Mouse (Mus musculus) kidney, embryonic 16.5 days (tissue): Measurements from ENCODE around the gene Zfp467. TPM values are rescaled to one million over a fixed set of nuclear protein-coding genes. Genes with fewer than 3 reads are reported as not detected.

Experiments
- ATAC-seq: fragments of 200-750 bp; cut with Nextera tagmentation; 2 replicates; pipeline ENCODE4 v1.8.0; 2017; ENCODE audit warnings: moderate TSS enrichment; ENCODE audit not compliant: low FRiP score, low TSS enrichment
- H3K27ac ChIP-seq: fragments of 300-500 bp; sonication (generic); 2 replicates; pipeline ENCODE4 v1.5.1; 2014; ENCODE audit warnings: low read length
- H3K27me3 ChIP-seq: fragments of 300-500 bp; sonication (generic); 2 replicates; pipeline ENCODE4 v1.6.1; 2014; ENCODE audit warnings: low read length, control low read depth, mixed read lengths; ENCODE audit not compliant: insufficient read depth
- H3K36me3 ChIP-seq: fragments of 300-500 bp; sonication (generic); 2 replicates; pipeline ENCODE4 v1.6.1; 2014; ENCODE audit warnings: low read length, control low read depth, mixed read lengths; ENCODE audit not compliant: insufficient read depth
- H3K4me1 ChIP-seq: fragments of 300-500 bp; sonication (generic); 2 replicates; pipeline ENCODE4 v1.6.1; 2014; ENCODE audit warnings: low read length, control low read depth, mixed read lengths; ENCODE audit not compliant: insufficient read depth
- H3K4me2 ChIP-seq: fragments of 300-500 bp; sonication (generic); replicated peaks from 2 replicates; pipeline ENCODE4 v1.6.1; 2014; ENCODE audit warnings: low read depth, low read length
- H3K4me3 ChIP-seq: fragments of 300-500 bp; sonication (generic); 2 replicates; pipeline ENCODE4 v1.5.1; 2014; ENCODE audit warnings: mild to moderate bottlenecking, low read length
- H3K9ac ChIP-seq: fragments of 300-500 bp; sonication (generic); replicated peaks from 2 replicates; pipeline ENCODE4 v1.6.1; 2014; ENCODE audit warnings: low read length
- H3K9me3 ChIP-seq: fragments of 300-500 bp; sonication (generic); 2 replicates; pipeline ENCODE4 v1.6.1; 2016; ENCODE audit warnings: low read length, control low read depth
- WGBS: fragments of 180-500 bp; shearing (Covaris S2); extraction: QIAGEN DNeasy Blood & Tissue Kit; methylation state at CpG from one replicate; pipeline ENCODE4 v1.1.7; 2014; 5-methylcytosine and 5-hydroxymethylcytosine counted together
- polyA plus RNA-seq: library from polyadenylated mRNA; unstranded; fragments of >200 nt; fragmentation: Nextera tagmentation; extraction: Ambion mirVana; gene quantifications from 2 replicates; pipeline ENCODE4 v1.2.1, GENCODE M21; 2015

Zfp467 gene
- polyA plus RNA-seq, 1 experiment from 2014 or later = 32.0 TPM

DNA sequence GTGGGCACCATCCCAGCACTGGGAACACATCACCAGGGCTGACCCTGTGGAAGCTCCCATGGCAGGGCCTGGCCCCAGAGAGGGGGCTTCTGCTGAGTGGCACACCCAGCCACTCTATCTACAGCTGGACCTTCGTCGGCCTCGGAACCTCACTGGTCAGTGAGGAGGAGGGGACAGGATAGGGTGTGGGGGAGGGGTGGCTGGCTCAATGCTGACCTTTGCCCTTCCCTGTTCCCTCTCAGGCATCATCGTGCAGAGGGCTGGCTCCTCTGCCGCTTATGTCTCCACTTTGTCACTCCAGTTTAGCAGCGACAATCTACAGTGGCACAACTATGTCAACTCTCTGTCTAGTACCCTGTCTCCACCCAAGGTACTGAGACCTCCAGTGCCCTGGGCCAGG, 21.1 kb upstream of the Zfp467 start:
- Histone ChIP-seq H3K4me3 (no peak overlapping the region), H3K36me3 (no peaks in the 10 kb centered on the region), H3K9me3 (no peaks in the 10 kb centered on the region), H3K4me2 (no peak overlapping the region), H3K4me1 (no peaks in the 10 kb centered on the region), H3K9ac (no peak overlapping the region), H3K27me3 (no peaks in the 10 kb centered on the region), H3K27ac (no peak overlapping the region)
- ATAC-seq = peak; percentile 22; the same call in 1 of the 2 replicates
- 28% methylated on average over 6 of the region's 6 CpGs for WGBS

DNA sequence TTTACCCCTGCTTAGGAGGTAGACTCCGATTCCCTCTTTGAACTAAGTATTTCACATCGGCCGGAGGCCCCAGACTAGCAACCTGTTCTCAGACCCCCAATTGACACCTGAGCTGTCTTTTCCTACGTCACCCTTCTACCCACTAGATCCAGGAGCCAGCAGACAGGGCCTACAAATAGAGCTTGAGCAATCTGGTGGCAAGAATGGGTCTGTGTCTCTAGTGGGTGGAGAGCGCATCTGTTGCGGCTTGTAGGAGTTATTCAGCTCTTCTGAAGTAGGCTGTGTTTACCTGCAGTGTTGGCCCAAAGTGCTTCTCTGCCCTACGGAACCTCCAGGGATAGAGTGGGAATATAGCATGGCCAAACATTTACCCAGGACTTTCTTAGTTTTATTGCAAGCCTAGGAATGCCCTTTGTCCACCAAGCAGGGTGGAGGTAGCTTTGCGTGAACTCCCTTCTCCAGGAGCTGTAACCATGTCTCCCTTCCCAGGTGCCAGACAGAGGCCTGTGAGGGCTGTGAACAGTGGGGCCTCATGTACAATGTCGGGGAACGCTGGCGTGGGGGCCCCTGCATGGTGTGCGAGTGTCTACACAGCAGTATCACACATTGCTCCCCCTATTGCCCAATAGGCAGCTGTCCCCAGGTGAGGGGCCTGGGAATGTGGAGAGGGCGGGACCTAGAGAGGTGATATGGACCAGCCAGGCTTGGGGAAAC, 19.5 kb upstream of the Zfp467 start:
- H3K9me3 ChIP-seq = no peaks in the 10 kb centered on the region
- H3K27ac ChIP-seq = no peak overlapping the region
- ATAC-seq = 0 out of 2 replicates have a peak, but pooled peaks have one; percentile 17
- no peak overlapping the region for H3K4me2 ChIP-seq
- 90% methylated on average over 13 of the region's 13 CpGs for WGBS
- H3K36me3 ChIP-seq = no peaks in the 10 kb centered on the region
- H3K27me3 ChIP-seq = no peaks in the 10 kb centered on the region
- H3K4me3 ChIP-seq = no peak overlapping the region
- no peak overlapping the region for H3K9ac ChIP-seq
- no peaks in the 10 kb centered on the region for H3K4me1 ChIP-seq

DNA sequence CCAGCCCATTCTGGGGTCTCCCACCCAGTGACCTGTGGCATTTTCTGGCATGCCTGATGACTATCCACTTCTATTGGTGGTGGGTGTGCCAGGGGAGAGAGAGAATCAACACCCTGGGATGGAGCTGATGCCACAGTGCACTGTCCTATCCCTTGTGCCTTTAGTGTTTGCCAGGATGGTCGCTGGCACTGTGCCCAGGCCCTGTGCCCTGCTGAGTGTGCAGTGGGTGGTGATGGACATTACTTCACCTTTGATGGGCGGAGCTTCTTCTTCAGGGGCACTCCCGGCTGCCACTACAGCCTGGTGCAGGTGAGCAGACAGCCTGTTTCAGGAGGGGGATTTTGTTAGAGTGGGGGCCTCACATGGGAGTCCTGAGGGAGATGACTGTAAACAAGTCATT, 7.1 kb upstream of the Zfp467 start:
- ATAC-seq = no peak
- H3K27me3 ChIP-seq = no peaks in the 10 kb centered on the region
- no peak overlapping the region for H3K4me3 ChIP-seq
- no peak overlapping the region for H3K9ac ChIP-seq
- H3K27ac ChIP-seq = no peak overlapping the region
- no peak overlapping the region for H3K4me2 ChIP-seq
- no peaks in the 10 kb centered on the region for H3K36me3 ChIP-seq
- 72% methylated on average over 3 of the region's 3 CpGs for WGBS
- no peaks in the 10 kb centered on the region for H3K9me3 ChIP-seq
- 0 out of 2 replicates have a peak, but pooled peaks cover 3% of the 10 kb centered on the region for H3K4me1 ChIP-seq

DNA sequence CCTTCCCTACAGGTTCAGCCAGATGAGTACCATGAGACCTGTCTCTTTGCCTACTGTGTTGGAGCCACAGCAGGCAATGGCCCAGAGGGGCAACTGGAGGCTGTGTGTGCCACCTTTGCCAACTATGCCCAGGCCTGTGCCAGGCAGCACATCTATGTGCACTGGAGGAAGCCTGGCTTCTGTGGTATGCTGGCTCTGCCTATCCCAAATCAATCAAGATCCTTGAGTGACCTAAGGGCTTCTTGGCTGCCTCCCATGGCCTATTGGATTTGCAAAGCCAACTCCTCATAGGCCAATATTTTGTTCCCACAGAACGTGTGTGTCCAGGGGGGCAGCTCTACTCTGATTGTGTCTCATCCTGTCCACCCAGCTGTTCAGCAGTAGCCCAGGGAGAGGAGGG, 6.5 kb upstream of the Zfp467 start:
- no peak overlapping the region for H3K27ac ChIP-seq
- no peak overlapping the region for H3K4me3 ChIP-seq
- no peak overlapping the region for H3K9ac ChIP-seq
- ATAC-seq = no peak
- 80% methylated on average over 1 of the region's 1 CpGs for WGBS
- H3K9me3 ChIP-seq = no peaks in the 10 kb centered on the region
- H3K27me3 ChIP-seq = no peaks in the 10 kb centered on the region
- H3K4me1 ChIP-seq = peaks cover 6% of the 10 kb centered on the region; the same call in 1 of the 2 replicates
- H3K4me2 ChIP-seq = no peak overlapping the region
- no peaks in the 10 kb centered on the region for H3K36me3 ChIP-seq

DNA sequence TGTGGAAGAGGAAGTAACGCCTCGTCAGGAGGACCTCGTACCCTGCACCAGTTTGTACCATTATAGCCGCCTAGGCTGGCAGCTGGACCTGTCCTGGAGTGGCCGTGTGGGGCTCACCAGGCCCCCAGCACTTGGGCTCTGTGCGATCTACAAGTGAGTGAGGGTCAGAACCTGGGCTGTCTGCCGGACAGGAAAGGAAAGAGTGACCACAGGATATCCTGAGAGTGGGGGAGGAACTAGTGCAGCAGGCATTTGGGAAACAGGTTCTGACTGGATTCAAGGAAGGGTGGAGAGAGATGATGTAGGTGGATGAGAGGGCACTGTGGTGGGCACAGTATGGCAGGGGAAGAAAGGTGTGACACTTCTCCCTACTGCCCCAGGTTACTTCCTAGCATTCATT, 2.9 kb upstream of the Zfp467 start:
- no peak overlapping the region for H3K4me2 ChIP-seq
- no peak overlapping the region for H3K9ac ChIP-seq
- H3K27ac ChIP-seq = no peak overlapping the region
- H3K27me3 ChIP-seq = no peaks in the 10 kb centered on the region
- ATAC-seq = no peak
- WGBS = 61% methylated on average over 7 of the region's 7 CpGs
- H3K4me1 ChIP-seq = peaks cover 20% of the 10 kb centered on the region
- H3K4me3 ChIP-seq = no peak overlapping the region
- H3K36me3 ChIP-seq = no peaks in the 10 kb centered on the region
- no peaks in the 10 kb centered on the region for H3K9me3 ChIP-seq

DNA sequence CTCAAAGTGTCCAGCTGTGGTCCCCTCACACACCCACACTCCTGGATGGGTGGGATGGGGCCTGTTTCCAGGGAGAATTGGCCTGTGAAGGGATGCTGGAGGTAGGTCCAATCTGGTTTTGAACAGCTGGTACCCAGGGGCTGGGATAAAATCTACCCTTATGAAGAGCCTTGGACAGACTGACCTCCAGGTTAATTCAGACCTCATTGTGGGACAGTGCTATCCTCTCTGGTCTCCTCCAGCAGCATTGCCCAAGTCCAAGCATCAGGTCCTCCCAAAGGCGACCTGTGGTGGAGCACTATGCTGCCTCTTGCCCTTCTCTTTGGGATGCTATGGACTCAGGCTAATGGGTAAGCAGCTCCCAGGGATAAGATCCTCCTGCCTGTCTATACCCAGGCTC, 2.3 kb upstream of the Zfp467 start, which contains the start of gene Sspo:
Sspo (plus strand) TSS at position 301 of the 400 bp plus-strand sequence.
- Histone ChIP-seq H3K4me1 (peaks cover 26% of the 10 kb centered on the region), H3K27ac (peak within 1 kb of the TSS; percentile 97; the same call in 1 of the 2 replicates), H3K36me3 (no peaks in the 10 kb centered on the region), H3K9me3 (no peaks in the 10 kb centered on the region), H3K4me3 (no peak within 1 kb of the TSS), H3K27me3 (no peaks in the 10 kb centered on the region), H3K4me2 (no peak within 1 kb of the TSS), H3K9ac (no peak within 1 kb of the TSS)
- no peak for ATAC-seq
- 65% methylated on average over 1 of the region's 1 CpGs for WGBS

DNA sequence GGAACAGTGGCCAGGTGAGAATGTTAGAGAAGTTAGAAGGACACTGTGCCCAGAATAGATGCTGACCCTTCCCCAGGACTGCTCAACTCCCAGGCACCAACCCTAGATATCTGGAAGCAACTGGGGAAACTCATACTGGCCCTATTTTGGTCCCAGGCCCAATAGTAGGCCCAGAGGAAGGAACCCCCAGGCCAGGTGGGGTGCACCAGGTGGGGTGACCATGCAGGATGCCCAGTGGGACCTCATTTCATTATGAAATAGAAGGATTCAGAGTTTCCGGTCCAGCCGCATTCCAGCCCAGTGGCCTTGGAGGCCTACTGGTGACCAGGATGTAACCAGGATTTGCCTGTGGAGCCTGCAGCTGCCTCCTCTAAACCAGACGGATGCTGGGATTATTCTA, 1.3 kb upstream of the Zfp467 start:
- WGBS = 77% methylated on average over 3 of the region's 3 CpGs
- ATAC-seq = no peak
- Histone ChIP-seq H3K36me3 (peaks cover 8% of the 10 kb centered on the region), H3K27me3 (no peaks in the 10 kb centered on the region), H3K9ac (no peak overlapping the region), H3K27ac (peak overlapping the region; percentile 97), H3K9me3 (no peaks in the 10 kb centered on the region), H3K4me2 (no peak overlapping the region), H3K4me3 (no peak overlapping the region), H3K4me1 (peaks cover 30% of the 10 kb centered on the region)

DNA sequence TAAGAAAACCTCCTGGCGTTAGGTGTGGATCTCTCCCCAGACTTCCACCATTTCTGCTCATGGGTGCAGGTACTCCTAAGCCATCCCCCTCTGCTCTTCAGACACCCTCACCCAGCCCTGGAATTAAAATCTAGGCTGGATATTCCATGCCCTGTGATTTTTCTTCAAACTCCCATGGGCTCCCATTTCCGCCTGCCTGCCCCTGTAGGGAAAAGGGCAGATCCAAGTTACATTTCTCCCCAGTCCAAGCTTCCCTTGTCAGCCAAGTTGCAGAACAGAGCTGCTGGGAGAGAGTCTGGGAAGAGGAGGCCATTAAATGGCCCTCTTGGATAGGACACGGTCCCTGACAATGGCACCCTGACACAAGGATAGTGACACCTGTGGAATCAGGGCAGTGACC, 631 bp upstream of the Zfp467 start:
- Histone ChIP-seq H3K27me3 (no peaks in the 10 kb centered on the region), H3K27ac (peak overlapping the region; percentile 97), H3K4me3 (peak overlapping the region; percentile 81), H3K9ac (peak overlapping the region; percentile 95), H3K4me1 (peaks cover 36% of the 10 kb centered on the region), H3K4me2 (peak overlapping the region; percentile 81), H3K9me3 (no peaks in the 10 kb centered on the region), H3K36me3 (peaks cover 14% of the 10 kb centered on the region)
- ATAC-seq = no peak
- WGBS = 28% methylated on average over 3 of the region's 3 CpGs

DNA sequence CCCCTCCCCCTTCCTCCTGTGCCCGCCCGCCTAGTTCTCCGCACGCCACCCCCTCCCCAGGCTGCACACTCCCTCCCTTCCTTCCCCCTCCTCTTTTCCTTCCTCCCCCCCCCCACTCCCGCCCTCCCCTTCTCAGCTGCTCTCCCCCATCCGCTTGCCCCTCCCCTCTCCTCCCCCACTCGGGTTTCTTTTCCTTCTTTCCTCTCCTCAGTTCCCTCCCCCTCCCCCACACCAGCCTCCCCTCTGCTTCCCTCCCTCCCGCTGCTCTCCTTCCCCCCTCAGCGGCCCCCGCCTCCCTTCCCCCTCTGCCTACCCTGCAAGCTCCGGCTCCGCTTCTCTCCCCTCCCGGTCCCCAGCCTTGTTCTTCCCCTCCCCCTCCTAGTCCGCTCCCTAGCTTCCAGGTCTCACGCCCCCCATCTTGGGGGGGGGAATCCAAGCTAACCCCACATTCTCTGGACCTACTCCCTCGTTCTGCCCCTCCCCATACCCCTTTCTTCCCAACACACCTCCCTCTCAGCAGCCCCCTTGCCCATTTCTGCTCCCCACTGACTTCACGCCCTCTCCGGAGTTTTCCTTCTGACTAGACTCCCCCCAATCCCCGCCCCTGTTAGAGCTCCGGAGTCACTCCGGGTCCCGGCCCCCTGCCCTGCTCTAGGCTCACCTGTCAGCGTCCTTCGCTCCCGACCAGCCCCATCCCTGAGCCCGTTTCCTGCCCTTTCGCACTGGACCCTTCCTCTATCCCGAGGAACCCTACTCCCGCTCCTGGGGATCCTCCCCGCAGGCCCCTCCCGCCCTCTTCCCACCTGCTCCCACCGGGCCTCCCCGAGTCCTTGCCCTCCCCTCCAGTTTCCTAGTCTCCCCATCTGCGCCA, 1.1 kb downstream of the Zfp467 start:
- Histone ChIP-seq H3K27ac (peak overlapping the region; percentile 97), H3K4me2 (peak overlapping the region; percentile 81), H3K4me3 (peak overlapping the region; percentile 81), H3K36me3 (peaks cover 21% of the 10 kb centered on the region), H3K4me1 (peaks cover 52% of the 10 kb centered on the region), H3K9me3 (no peaks in the 10 kb centered on the region), H3K27me3 (no peaks in the 10 kb centered on the region), H3K9ac (peak overlapping the region; percentile 95)
- peak; percentile 64 for ATAC-seq
- 0% methylated on average over 22 of the region's 34 CpGs for WGBS
